Mouse (Mus musculus) layer of hippocampus, adult 8-10 months (tissue): ENCODE results near the gene Ppp1r21. TPM values are rescaled to one million over a fixed set of nuclear protein-coding genes. Genes with fewer than 3 reads are reported as not detected.
A peak's percentile ranks its signal among the peaks of the same experiment; 100 is the strongest.

Experiments used
- DNase-seq, 2 experiments: peaks; one replicate each; pipeline ENCODE4 v3.0.0; 2022; ENCODE audit warnings: low spot score in 2 of 2
- total RNA-seq, 4 experiments: library from RNA; stranded (reverse); gene quantifications; 2 replicates each; pipeline ENCODE4 v1.2.4; 2022

The Ppp1r21 gene
- 10 to 100 TPM; 71.9 to 83.2 (median 78.0) TPM for total RNA-seq

DNA sequence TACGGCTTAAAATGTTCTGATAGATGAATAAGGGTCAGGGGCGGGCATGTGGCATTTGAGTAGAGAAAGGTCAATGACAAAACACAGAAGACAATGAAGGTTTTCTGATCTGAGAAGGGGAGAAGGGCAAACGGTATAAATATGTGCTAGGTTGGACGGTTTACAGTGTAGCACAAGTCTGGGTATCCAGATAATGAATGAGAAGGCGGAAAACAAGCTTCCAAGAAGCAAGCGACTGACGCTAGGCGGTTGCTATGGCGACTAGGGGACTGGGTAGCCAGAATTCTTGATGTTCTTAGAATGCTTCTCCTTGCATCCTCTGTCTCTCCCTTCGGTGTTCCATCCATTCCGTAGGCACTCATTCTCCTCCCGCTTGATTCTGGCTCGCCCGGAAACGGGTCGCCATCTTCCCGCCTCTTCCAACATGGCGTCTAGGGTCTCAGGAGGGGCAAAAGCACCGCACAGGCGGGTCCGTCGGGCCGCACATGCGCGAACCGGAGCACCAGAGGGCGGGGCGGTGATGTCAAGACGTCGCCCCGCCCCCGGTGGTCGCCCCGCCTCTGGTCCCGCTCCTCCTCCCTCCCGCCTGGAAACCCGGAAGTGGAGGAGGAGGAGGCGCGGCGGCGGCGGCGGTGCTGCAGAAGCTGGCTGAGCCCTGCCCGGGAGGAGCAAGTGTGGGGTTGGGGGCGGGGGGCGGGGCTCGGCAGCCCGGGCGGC, at the start of gene Ppp1r21:
Gene Ppp1r21, plus strand, starts transcription at position 600 of the 717 bp plus-strand sequence.
- DNase-seq = peak; percentile 96 to 97

DNA sequence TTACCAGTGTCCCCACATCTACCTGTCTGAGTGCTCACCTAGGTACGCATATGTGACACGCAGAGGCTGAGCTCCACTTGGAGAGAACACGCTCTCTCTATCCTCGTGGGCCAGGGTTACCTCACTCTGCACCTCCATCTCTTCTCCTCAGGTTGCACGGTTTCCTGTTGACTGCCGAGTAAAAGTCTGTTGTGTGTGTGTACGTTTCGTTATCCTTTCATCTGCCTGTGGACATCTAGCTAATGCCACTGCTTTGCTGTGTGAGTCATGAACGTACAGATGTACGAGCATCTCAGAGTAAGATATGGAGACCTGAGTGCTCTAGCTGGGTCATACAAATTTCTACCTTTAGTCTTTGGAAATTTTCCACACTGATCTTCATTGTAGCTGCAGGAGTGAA, 49.5 kb upstream of the Ppp1r21 start:
- DNase-seq = no peak

GRCm38 (mm10) chr17:88481062-88481461, 48.9 kb upstream of the Ppp1r21 start:
- DNase-seq = no peak

GRCm38 (mm10) chr17:88481587-88481986, 48.3 kb upstream of the Ppp1r21 start:
- no peak for DNase-seq

GRCm38 (mm10) chr17:88484539-88484938, 45.4 kb upstream of the Ppp1r21 start:
- no peak for DNase-seq

- DNase-seq = no peak
Measured at GRCm38 (mm10) chr17:88484951-88485350, 45.0 kb upstream of the Ppp1r21 start.

DNA sequence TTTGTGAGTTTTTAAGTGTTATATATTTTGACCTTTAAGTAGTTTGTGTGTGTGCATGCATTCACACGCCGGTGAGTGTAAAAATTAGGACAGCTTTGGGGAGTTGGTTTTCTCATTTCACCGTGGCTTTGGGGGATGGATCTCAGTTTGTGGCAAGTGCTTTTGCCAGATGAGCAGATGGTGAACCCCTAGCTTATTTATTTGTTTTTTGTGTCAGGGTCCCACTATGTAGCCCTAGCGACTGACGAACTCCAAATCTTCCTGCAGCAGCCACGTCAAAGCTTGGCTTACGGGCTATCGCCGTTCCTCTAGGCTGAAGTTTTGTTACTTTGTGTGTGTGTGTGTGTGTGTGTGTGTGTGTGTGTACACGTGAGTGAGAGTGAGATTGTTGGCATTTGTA, 39.4 kb upstream of the Ppp1r21 start:
- DNase-seq = no peak

DNA sequence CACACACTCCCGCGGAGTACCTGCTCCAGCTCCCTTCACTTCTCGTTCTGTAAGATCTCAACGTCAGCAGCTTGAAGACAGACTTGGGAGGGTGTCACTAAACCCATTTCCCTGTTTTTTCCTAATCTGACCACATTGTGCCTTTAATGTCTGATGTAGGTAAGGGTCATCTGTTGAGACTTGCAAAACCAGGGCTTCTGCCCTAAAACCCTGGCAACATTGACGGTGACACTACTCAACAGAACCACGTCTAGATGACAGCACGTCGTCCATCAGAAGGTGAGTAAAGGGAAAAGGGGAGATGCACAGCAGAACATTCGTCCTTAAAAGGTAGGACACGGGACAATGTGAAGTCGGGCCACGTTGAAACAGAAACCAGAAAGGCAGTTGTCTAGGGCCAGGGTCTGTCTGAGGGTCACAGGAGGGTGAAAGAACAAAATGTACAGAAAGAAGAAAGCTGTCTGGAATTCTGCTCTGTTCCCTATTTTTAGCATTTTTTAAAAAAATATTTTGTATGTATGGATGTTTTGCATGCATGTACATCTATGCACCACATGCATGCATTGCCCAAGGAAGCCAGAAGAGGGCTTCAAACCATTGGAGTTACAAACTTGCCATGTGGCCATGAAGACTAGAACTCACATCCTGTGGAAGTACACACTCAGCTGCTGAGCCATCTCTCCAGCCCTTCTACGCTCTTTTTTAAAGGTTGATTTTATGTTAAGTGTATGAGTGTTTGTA, 38.4 kb upstream of the Ppp1r21 start:
- DNase-seq = no peak

GRCm38 (mm10) chr17:88492107-88492460, 37.8 kb upstream of the Ppp1r21 start:
- DNase-seq = no peak

- DNase-seq = no peak
Measured at GRCm38 (mm10) chr17:88493551-88493950, 36.4 kb upstream of the Ppp1r21 start.

DNA sequence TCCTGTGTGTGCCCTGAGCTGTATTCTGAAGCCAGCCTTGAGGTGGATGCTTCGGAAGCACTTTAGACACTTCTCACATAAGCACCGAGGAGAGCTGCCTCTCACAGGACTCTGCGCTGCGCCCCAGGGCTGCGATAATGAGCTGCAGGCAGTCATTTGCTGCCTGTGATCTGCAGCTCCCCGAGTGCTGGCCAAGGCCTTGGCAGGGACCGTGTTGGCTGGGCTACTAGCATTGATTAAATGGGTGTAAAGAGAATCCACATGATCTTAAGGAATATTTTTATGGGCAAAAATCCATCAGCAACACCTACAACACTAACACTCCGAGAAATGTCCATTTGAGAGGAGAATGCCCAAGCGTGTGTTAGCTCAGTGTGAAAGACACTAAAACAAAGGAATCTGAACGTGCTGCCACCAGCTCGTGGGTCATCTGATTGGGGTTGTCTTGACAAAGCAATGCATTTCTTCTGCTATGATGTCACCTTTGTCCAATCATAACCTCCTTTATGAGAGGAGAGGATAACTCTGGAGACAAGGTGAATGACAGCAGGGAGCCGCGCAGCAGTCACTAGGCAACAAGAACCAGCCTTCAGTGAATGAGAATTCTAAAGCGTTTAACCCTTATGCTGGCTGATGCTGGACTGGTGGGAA, 35.7 kb upstream of the Ppp1r21 start:
- DNase-seq = peak; percentile 52 to 55

DNA sequence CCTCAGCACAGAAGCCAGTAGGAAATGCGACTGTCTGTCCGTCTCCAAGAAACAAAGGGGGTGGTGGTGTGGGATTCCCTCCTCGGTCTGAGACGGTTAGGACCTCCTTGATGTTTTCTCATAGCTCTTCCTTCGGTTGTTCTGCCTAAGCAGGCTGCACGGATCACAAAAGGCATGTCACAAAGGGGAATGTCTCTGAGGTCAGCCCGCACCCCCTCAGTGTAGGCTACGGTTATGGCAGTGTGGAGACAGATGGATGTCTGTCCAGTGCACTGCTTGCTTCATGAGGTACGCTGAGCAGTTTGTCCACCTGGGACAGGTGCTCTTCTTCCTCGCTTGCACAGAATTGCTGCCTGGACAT, 35.2 kb upstream of the Ppp1r21 start:
- DNase-seq = no peak

DNA sequence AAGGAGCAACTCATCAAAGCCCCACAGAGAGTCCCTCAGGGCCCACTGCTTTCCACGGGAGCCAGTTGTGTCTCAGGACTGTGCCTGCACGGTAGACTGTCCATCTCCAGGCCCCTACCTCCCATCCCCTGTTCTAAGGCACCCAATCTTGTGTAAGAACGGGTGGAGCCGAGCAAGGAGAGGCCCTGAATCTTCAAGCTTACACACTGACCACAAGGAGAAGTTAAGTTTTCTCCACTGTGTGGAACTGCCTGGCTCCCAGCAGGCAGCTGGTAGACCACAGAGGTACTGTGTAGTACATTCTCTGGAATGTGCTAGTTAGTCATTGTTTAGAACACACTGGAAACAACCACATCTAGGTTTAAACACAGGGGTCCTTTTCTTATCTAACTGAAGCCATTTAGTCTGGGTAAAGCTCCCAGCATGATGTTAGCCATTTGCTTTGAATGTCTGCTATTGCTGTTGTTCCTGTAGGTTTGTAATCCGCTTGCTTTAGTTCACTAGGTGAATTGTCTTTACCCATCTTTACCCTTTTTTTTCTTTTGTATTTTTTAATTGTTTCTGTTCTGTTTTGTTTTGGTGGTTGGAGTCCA, 31.7 kb upstream of the Ppp1r21 start:
- no peak for DNase-seq

- DNase-seq = no peak
Measured at GRCm38 (mm10) chr17:88504056-88504455, 25.9 kb upstream of the Ppp1r21 start.

- DNase-seq = peak; percentile 30 to 69
Measured at GRCm38 (mm10) chr17:88505275-88505723, 24.6 kb upstream of the Ppp1r21 start.

- no peak for DNase-seq
Measured at GRCm38 (mm10) chr17:88505941-88506340, 24.0 kb upstream of the Ppp1r21 start.

DNA sequence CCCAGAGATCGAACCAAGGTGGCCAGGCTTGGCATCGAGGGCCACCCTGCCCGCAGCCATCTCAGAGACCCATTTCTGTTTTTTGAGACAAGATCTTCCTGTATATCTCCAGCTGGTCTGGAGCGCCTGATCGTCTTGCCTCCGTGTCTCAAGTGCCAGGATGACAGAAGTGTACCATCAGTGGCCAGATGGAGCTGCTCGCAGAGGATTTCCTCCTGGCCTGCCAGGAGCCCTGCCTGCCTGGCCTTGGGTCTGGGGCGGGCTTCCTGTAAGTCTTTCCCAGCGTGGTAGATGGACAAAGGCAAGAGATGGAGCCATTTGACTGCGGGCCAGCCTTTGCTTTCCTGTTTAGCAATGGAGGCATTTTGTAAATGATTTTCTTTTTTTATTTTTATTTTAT, 22.5 kb upstream of the Ppp1r21 start:
- DNase-seq = peak in 1 of 2 experiments; percentile 24

- no peak for DNase-seq
Measured at GRCm38 (mm10) chr17:88508846-88509508, 20.9 kb upstream of the Ppp1r21 start.

- no peak for DNase-seq
Measured at GRCm38 (mm10) chr17:88509999-88510398, 19.9 kb upstream of the Ppp1r21 start.

- peak in 1 of 2 experiments; percentile 70 for DNase-seq
Measured at GRCm38 (mm10) chr17:88511095-88511551, 18.8 kb upstream of the Ppp1r21 start.

DNA sequence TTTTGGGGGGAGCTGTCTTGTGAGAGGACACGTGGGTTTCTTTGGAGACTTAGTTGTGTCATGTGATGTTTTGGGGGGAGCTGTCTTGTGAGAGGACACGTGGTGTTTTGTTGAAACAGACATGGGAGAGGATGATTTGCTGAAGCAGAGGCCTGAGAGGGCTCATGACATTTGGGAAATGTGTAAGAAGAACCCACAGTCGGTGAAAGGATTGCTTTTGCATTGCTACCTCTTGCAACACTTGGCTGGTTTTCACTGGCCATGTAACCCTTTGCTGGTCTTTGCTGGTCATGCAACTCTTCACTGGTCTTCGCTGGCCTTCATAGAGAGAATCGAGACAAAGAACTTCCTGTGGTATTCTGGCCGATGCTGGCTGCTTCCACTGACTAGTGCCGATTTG, 13.4 kb upstream of the Ppp1r21 start:
- DNase-seq = no peak
